Mouse (Mus musculus) T-helper 2 cell (primary cell): ENCODE data around the gene Fchsd2.

Experiments used
- in situ Hi-C: fragments of 300-600 bp; cut with MboI, MseI; formaldehyde crosslinking; loops from one replicate; pipeline ENCODE4 v1.15.1; 2025; ENCODE audit warnings: high pct_unique_total_duplicates

Fchsd2 gene

DNA sequence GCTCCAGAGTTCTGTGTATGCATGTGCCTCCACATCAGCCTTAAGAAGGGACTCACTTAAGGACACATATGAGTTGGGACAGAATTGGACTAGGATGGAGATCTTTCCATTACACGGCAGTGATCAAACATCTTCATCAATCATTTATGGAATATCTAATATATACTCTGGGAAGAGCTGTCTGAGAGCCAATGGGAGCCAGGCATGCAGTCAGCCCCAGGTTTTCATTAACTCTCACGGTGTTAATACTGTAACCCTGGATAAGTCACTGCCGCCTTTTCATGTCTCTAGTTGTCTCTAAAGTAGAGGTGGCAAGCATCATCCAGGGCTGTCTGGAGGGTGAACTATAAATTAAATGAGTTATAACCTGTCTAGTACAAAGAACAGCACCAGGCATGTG, 220.4 kb downstream of the Fchsd2 start:
- in situ Hi-C loops = no loop called here

- in situ Hi-C loops = no loop called here
Measured at GRCm38 (mm10) chr7:101314396-101314795, 221.7 kb downstream of the Fchsd2 start.

- in situ Hi-C loops = loop anchor here (5.0 kb wide), 1 partner anchor 57 kb away; no protein-coding TSS in a partner anchor
Measured at GRCm38 (mm10) chr7:101315699-101316098, 223.0 kb downstream of the Fchsd2 start.

- in situ Hi-C loops = loop anchor here (5.0 kb wide), 1 partner anchor 56 kb away; no protein-coding TSS in a partner anchor
Measured at GRCm38 (mm10) chr7:101316591-101317001, 223.9 kb downstream of the Fchsd2 start.

DNA sequence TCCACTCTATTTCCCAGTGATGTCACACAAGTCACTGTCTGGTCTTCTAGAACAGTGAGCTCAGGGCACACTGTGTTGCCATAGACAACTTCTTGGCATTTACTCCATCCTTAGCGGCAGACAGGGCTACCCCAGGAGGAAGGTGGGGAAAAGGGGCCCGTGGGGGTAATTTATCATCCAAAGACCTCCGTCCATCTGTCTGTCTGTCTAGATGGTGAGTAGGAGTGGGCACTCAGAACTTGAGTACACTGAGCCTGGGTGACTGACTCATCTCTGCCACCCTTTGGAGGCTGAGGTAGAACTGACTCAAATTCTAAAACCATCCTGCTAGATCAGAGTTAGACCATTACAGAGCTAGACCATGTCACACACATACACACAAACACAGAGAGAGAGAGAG, 224.4 kb downstream of the Fchsd2 start, which contains the start of gene Stard10:
Gene Stard10 (plus strand): TSS at position 73 of the 400 bp plus-strand sequence.
- in situ Hi-C loops = loop anchor here (5.0 kb wide), 1 partner anchor 55 kb away; no protein-coding TSS in a partner anchor

DNA sequence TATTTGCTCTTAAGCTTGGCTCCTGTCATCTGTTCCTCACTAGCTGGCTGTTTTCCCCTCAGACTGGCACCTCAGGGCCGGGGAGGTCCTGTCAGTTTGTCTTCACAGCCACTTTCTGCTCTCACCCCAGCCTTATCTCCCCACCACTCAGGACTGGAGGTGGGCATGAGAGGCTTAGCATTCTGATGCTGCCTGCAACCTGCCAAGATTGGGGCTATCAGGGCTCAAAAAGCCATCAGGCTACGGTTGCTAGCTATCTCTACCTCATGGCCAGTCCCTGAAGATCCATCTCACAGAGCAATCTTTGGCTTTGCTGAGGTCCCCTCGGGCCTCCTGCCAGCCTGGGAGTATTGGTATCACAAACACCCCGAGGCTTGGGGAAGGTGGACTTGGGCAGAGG, 226.2 kb downstream of the Fchsd2 start:
- in situ Hi-C loops = loop anchor here (5.0 kb wide), 1 partner anchor 53 kb away; no protein-coding TSS in a partner anchor

DNA sequence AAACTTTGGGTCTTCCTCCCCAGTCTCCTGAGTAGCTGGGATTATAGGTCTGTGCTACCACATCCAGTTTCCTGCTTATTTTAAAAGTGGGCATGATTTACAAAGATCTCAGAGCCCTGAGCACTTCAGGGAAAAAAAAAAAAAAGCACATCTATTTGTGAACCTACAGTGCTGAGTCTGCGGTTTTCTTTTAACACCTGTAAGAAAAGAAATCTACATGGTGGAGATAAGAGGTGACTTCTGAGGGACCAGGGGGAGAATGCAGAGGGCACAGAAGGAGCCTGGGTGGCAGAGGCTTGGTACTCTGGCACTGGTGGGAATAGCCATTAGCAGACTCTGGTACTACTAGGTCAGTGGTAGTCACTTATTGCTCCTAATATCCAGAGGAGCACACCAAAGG, 227.1 kb downstream of the Fchsd2 start:
- in situ Hi-C loops = loop anchor here (5.0 kb wide), 1 partner anchor 53 kb away; no protein-coding TSS in a partner anchor

GRCm38 (mm10) chr7:101320399-101321217, 227.9 kb downstream of the Fchsd2 start:
- in situ Hi-C loops = no loop called here

- in situ Hi-C loops = no loop called here
Measured at GRCm38 (mm10) chr7:101321218-101321827, 228.7 kb downstream of the Fchsd2 start.

DNA sequence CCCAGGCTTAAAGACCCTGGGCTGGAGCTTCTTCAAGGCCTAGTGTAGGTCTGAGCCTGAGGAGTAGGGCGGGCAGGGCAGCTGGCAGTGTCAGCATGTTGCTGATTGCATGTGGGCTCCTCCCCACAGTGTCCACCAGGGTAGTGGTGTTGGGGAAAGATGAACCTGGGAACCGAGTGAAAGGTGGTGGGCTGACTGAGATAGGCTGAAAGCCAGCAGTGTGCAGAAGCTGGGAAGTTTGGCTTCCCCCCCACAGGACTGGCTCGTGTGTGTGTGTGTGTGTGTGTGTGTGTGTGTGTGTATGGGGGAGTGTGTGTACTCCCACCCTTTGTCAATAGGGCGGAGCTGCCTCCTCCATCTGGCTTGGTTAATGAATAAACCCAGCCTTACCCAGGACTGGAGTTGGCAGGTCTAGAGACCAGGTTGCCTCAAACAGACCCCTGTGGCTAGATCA, 230.5 kb downstream of the Fchsd2 start:
- in situ Hi-C loops = no loop called here

DNA sequence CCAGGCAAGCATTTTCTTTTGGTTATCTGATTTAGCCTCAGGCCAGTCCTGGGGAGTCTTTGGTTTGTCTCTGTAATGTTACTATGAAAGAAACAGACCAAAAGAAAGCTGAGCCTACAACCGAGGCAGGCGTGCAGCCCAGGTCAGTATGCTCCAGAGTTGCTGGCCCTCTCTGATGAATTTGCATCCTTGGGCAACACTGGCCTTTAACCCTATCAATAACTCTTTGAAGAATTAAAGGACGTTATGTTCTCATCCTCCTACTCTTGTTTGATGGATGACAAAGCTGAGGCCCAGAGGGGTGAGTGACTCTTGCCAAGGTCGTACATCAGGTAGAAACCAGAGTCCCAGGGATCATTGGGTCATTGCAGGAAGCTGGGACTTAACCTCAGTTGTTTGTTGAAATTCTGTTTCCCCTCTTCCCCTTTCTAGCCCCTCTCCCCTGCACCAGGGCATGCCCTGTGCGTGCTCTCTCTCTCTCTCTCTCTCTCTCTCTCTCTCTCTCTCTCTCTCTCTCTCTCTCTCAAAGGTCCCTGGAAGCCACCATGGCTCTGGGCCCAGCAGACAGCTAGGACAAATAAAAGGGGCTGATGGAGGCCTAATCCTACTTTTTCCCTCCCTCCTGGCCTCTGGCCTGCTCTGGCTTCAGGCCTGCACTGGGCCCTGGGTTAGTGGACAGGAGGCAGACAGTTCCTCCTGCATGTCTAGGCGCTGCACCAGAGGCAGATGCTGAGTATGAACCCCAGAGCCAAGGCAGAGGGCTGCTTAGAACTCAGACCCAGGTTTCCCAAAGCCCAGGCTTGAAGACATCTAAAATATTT, 231.7 kb downstream of the Fchsd2 start:
- in situ Hi-C loops = no loop called here

GRCm38 (mm10) chr7:101326006-101326405, 233.3 kb downstream of the Fchsd2 start:
- in situ Hi-C loops = no loop called here

DNA sequence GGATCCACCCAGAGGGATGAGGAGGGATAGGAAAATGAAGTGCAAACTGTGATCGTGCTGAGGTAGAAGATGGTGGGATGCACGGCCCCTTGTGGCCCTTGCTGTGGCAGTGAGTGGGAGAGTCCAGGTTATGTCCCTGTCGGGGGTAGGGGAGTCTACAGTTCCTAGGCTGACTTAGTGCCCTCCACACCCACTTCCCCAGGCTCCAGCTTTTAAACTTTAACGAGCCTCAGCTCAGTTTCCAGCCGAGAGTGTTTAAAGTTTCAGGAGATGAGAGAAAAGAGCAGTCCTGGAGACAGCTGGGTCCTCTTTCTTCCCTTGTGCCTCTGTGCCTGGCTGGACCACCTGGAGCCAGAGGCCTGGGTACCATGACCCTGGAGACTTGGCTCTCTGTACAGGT, 234.6 kb downstream of the Fchsd2 start:
- in situ Hi-C loops = no loop called here

DNA sequence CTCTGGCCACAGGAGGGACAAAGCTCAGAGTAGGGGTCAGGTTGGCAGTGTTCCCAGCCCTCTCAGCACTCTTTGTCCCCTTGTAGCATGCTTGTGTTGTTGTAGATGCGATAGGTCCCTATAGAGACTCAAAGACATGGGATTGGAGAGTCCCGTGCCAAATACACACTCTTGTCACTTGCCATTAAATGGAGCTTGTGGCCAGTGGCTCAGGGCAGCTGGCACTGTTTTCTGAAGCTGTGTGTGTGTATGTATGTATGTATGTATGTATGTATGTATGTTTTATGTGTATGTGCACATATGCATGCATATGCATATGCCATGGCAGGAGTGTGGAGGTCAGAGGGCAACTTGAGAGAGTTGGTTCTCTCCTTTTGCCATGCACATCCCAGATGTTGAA, 235.1 kb downstream of the Fchsd2 start:
- in situ Hi-C loops = no loop called here

DNA sequence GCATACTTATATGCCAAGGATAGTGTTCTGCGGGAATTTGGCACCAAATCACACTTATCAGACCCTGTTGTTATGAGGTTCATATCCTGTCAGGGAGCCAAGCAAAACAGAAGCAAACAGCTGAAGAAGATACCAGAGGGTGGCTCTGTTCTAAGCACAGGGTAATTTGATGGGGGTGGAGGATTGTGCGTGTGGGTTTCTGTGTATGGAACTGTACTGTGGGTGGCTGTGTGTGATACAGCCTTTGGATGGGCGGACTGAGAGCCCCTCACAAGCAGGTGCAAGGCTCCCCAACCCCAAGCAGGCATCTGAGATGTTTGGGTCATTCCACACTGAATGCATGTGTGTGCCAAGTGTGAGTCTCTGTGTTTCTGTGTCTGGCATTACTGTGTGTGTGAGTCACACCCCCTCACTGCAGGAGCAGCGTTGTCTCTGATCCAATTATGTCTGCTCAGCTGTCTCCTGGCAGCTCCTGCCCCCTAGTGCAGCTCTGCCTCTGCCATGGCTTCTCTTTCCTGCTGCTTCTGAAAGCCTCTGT, 236.0 kb downstream of the Fchsd2 start:
- in situ Hi-C loops = no loop called here

DNA sequence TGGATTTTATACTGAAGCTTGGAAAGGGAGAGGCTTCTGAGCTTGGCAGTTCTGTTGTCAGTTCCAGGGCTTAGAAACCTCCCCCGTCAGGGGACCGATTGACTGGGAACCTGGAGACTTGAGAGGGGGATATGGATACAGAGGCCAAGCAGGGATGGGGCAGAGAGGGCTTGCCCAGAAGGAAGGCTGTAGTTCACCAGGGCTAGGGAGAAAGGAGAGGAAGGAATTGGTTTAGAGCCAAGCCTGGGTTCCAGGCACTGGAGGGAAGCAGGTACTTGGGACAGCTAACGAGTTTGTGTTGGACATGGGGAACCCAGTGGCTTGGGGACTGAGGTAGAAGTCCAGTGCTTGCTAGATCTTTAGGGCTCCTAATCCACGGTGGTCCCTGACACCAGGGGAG, 236.9 kb downstream of the Fchsd2 start:
- in situ Hi-C loops = no loop called here

DNA sequence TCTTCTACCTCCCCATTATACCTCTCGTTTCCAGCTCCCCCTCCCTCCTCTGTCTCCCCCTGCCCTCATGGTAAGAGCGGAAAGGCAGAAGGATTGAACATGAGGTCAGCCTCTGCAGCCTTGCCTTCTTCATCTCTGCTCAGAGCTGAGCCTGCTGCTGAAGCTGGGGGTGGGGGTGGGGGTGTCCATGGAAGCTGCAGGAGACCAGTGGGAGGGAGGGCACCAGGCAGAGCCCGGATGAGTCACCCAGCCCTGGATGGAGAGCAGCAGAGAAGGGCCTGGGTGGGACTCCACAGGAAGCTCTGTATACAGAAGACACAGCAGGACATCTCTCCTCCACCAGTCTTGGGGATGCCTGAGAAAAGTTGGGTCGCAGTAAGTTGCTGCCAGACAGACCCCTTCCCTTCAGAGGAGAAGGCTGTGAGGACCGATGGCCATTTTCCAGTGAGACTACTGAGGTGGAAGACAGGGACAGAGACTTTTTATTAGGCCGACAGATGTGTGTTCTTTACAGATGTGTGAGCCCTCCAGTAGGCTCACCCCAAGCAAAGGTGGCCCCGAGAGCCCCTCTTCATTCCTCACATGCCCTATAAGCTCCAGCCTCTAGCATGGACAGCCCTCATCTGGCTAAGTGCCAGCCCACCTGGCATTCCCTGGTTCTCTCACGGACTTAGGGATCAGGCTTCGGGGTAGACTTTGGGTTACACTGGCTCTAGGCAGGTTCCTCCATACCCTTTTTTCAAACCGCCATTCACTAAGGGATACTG, 237.6 kb downstream of the Fchsd2 start:
- in situ Hi-C loops = no loop called here

GRCm38 (mm10) chr7:101330841-101331173, 238.1 kb downstream of the Fchsd2 start:
- in situ Hi-C loops = no loop called here

DNA sequence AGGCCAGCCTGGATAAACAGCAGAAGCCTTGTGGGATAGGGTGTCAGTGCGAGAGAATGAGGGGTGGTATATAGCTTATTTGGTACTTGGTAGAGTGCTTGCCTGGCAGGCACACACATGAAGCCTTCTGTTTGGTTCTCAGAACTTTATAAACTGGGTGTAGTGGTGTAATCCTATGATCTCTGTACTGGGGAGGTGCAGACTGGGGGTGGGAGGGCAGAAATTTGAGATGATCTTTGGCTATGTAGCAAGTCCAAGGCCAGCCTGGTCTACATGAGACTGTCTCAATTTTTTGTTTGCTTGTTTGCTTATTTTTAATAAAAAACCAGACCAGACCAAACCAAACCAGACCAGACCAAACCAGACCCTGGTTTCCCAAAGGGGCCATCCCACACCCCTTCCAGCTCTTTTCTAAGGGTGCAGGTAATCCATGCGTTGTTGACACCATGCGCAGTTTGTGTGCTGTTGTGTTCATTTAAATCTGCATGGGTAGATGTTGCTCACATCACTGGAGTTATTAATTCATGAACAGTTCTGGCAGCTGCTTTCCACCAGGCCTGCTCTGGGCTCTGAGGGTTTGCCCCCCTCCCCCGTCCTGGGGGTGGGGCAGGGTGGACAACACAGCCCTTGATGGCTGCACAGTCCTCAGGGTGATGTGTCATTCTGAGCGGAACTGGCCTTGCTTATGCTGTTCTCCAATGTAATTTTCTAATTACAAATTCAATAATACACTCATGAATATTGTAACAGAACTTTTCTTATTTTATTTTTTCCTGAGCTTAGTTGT, 239.6 kb downstream of the Fchsd2 start:
- in situ Hi-C loops = no loop called here
